Mouse (Mus musculus) urinary bladder, adult 18-20 months (tissue): Measurements from ENCODE around the gene Tmem50a.

Experiments
- DNase-seq, 2 experiments: peaks; one replicate each; pipeline ENCODE4 v3.0.0; 2022; ENCODE audit warnings: low spot score in 2 of 2, mixed read lengths in 2 of 2

Tmem50a gene

GRCm38 (mm10) chr4:134852438-134853255, 62.2 kb downstream of the Tmem50a start:
- DNase-seq, result peak; percentile 16 to 33

GRCm38 (mm10) chr4:134851876-134852275, 62.9 kb downstream of the Tmem50a start:
- no peak for DNase-seq

- no peak for DNase-seq
Measured at GRCm38 (mm10) chr4:134851236-134851635, 63.6 kb downstream of the Tmem50a start.

- no peak for DNase-seq
Measured at GRCm38 (mm10) chr4:134850551-134850950, 64.3 kb downstream of the Tmem50a start.
